Mouse (Mus musculus) macrophage (primary cell): ENCODE measurements around the gene Tmem208. TPM values are rescaled to one million over a fixed set of nuclear protein-coding genes. Genes with fewer than 3 reads are reported as not detected.
A peak's percentile ranks its signal among the peaks of the same experiment; 100 is the strongest.

ENCODE experiments used
- H3K27ac ChIP-seq: fragments of 350-480 bp; formaldehyde crosslinking; 2 replicates; pipeline ENCODE4 v1.9.0; 2021
- H3K36me3 ChIP-seq: fragments of 350-480 bp; formaldehyde crosslinking; 2 replicates; pipeline ENCODE4 v1.9.0; 2021; ENCODE audit errors: inconsistent target
- H3K4me3 ChIP-seq: fragments of 350-480 bp; formaldehyde crosslinking; 2 replicates; pipeline ENCODE4 v1.9.0; 2021; ENCODE audit errors: inconsistent target
- H3K79me2 ChIP-seq: fragments of 350-480 bp; formaldehyde crosslinking; 2 replicates; pipeline ENCODE4 v1.9.0; 2021; ENCODE audit errors: inconsistent target
- WGBS: methylation state at CpG from one replicate; pipeline ENCODE4 v1.1.7; 2026; ENCODE audit warnings: inconsistent platforms; ENCODE audit not compliant: missing documents; 5-methylcytosine and 5-hydroxymethylcytosine counted together
- polyA plus RNA-seq: library from polyadenylated mRNA; stranded (reverse); fragments of 250-400 nt; gene quantifications from 3 replicates; pipeline ENCODE4 v1.2.4, GENCODE M21; 2018; ENCODE audit warnings: inconsistent platforms

Tmem208 gene
- polyA plus RNA-seq, 1 experiment from 2014 or later = 19.5 TPM

- H3K4me3 ChIP-seq = no peak overlapping the region
- 92% methylated on average over 6 of the region's 7 CpGs for WGBS
These were observed 33.7 kb upstream of the Tmem208 start for GRCm38 (mm10) chr8:105292471-105292870.

GRCm38 (mm10) chr8:105293405-105293804 lies 32.7 kb upstream of the Tmem208 start:
- Histone ChIP-seq H3K79me2 (peaks cover 8% of the 10 kb centered on the region), H3K36me3 (no peaks in the 10 kb centered on the region), H3K4me3 (no peak overlapping the region), H3K27ac (no peak overlapping the region)
- 96% methylated on average over 15 of the region's 19 CpGs for WGBS

More at GRCm38 (mm10) chr8:105292471-105292870, 33.7 kb upstream of the Tmem208 start:
- no peak overlapping the region for H3K27ac ChIP-seq
- no peaks in the 10 kb centered on the region for H3K36me3 ChIP-seq
- H3K79me2 ChIP-seq = no peaks in the 10 kb centered on the region

GRCm38 (mm10) chr8:105294776-105295175 lies 31.4 kb upstream of the Tmem208 start:
- Histone ChIP-seq H3K36me3 (peaks cover 1% of the 10 kb centered on the region; the same call in 1 of the 2 replicates), H3K4me3 (no peak overlapping the region), H3K79me2 (peaks cover 22% of the 10 kb centered on the region), H3K27ac (no peak overlapping the region)
- 91% methylated on average over 9 of the region's 9 CpGs for WGBS

DNA sequence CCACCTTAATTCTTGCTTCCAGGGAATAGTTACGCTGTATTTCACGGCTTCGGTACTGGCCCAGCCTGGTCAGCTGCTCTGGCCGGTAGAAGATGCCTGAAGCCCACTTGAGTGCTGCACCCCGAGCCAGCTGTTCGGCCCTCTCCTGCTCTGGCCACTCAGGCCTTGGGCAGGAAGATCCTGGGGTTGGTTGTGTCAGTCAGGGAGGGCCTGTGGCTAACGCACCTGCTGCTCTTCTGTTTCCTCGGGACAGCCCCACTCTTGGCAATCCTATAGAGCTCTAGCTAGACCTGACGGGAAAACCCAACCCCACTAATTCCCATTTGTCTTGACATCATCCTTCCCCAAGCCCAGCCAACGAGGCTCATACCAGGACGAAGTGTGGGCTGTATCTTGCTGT lies 30.9 kb upstream of the Tmem208 start:
- Histone ChIP-seq H3K36me3 (peaks cover 6% of the 10 kb centered on the region; the same call in 1 of the 2 replicates), H3K79me2 (peaks cover 26% of the 10 kb centered on the region), H3K27ac (no peak overlapping the region), H3K4me3 (no peak overlapping the region)
- 69% methylated on average over 9 of the region's 11 CpGs for WGBS

- H3K36me3 ChIP-seq = peaks cover 13% of the 10 kb centered on the region; the same call in 1 of the 2 replicates
- 14% methylated on average over 11 of the region's 11 CpGs for WGBS
- peak within 1 kb of the TSS; percentile 46; the same call in 1 of the 2 replicates for H3K27ac ChIP-seq
- peak within 1 kb of the TSS; percentile 92; the same call in 1 of the 2 replicates for H3K4me3 ChIP-seq
- peaks cover 33% of the 10 kb centered on the region for H3K79me2 ChIP-seq
These were observed 30.1 kb upstream of the Tmem208 start, which contains the start of gene Exoc3l for GRCm38 (mm10) chr8:105295895-105296573. Exoc3l (minus strand) TSS chr8:105296101.

GRCm38 (mm10) chr8:105297511-105298192 lies 28.5 kb upstream of the Tmem208 start, which contains the start of gene E2f4:
E2f4 (plus strand) TSS chr8:105297663.
- Histone ChIP-seq H3K27ac (peak within 1 kb of the TSS; percentile 46), H3K36me3 (peaks cover 26% of the 10 kb centered on the region; the same call in 1 of the 2 replicates), H3K4me3 (peak within 1 kb of the TSS; percentile 92), H3K79me2 (peaks cover 38% of the 10 kb centered on the region)
- under 1% methylated on average over 57 of the region's 58 CpGs for WGBS

- Histone ChIP-seq H3K27ac (peak overlapping the region; percentile 37), H3K36me3 (peaks cover 26% of the 10 kb centered on the region; the same call in 1 of the 2 replicates), H3K79me2 (peaks cover 38% of the 10 kb centered on the region), H3K4me3 (peak overlapping the region; percentile 92)
- 62% methylated on average over 18 of the region's 18 CpGs for WGBS
These were observed 27.6 kb upstream of the Tmem208 start for GRCm38 (mm10) chr8:105298351-105299252.

DNA sequence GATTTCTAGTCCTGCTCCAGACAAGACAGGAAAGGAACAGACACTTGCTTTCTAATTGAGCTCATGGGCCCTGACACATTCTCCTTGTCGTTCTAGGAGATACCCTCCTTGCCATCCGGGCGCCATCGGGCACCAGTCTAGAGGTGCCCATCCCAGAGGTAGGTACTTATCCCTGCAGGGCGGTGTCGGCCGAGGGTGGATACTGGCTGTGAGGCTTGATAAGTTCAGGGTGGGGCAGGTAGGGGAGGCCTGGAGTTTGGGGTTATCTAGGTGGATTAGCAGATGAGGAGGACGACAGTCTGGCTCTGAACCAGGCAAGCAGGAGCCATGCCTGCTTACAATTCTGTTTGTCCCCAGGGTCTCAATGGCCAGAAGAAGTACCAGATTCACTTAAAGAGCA lies 26.2 kb upstream of the Tmem208 start:
- H3K79me2 ChIP-seq = peaks cover 38% of the 10 kb centered on the region
- no peak overlapping the region for H3K4me3 ChIP-seq
- no peak overlapping the region for H3K27ac ChIP-seq
- H3K36me3 ChIP-seq = peaks cover 26% of the 10 kb centered on the region; the same call in 1 of the 2 replicates
- 99% methylated on average over 8 of the region's 8 CpGs for WGBS

DNA sequence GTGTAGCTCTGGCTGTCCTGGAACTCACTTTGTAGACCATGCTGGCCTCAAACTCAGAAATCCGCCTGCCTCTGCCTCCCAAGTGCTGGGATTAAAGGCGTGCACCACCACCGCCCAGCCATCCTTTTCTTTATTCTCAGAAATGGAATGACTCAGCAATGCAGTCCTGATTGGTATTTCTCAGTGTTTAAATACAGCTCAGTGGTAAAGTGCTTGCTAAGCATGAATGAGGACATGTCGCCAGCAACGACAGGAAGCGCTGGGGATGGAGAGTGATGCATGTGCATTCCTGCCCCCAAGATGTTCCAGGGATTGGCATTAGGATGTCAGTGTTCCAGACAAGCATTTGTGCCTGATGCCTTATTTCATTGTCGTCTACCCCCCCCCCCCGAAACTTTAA lies 22.8 kb upstream of the Tmem208 start:
- peaks cover 31% of the 10 kb centered on the region for H3K79me2 ChIP-seq
- peak overlapping the region; percentile 45; the same call in 1 of the 2 replicates for H3K27ac ChIP-seq
- peaks cover 38% of the 10 kb centered on the region; the same call in 1 of the 2 replicates for H3K36me3 ChIP-seq
- no peak overlapping the region for H3K4me3 ChIP-seq
- WGBS = 75% methylated on average over 8 of the region's 8 CpGs

DNA sequence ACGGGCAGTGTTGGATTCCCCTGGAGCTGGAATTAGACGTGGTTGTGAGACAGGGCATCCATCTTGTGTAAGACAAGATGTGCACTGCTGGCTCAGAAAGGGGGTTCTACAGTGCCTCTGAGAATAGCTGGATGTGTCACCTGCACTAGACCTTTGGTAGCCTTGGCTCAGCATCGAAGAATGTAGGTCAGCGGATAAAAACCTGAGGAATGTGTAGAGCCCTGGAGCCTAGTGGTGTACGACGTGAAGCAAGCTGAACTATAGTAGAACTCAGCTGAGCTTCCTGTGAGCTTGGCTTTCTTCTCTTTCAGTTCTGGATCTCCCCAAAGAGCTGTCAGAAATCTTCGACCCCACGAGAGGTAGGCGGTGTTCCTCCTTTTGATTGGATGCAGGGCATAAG lies 22.3 kb upstream of the Tmem208 start:
- Histone ChIP-seq H3K36me3 (peaks cover 43% of the 10 kb centered on the region; the same call in 1 of the 2 replicates), H3K79me2 (peaks cover 26% of the 10 kb centered on the region), H3K4me3 (no peak overlapping the region), H3K27ac (0 out of 2 replicates have a peak overlapping the region, but pooled peaks have one; percentile 12)
- 88% methylated on average over 7 of the region's 9 CpGs for WGBS

DNA sequence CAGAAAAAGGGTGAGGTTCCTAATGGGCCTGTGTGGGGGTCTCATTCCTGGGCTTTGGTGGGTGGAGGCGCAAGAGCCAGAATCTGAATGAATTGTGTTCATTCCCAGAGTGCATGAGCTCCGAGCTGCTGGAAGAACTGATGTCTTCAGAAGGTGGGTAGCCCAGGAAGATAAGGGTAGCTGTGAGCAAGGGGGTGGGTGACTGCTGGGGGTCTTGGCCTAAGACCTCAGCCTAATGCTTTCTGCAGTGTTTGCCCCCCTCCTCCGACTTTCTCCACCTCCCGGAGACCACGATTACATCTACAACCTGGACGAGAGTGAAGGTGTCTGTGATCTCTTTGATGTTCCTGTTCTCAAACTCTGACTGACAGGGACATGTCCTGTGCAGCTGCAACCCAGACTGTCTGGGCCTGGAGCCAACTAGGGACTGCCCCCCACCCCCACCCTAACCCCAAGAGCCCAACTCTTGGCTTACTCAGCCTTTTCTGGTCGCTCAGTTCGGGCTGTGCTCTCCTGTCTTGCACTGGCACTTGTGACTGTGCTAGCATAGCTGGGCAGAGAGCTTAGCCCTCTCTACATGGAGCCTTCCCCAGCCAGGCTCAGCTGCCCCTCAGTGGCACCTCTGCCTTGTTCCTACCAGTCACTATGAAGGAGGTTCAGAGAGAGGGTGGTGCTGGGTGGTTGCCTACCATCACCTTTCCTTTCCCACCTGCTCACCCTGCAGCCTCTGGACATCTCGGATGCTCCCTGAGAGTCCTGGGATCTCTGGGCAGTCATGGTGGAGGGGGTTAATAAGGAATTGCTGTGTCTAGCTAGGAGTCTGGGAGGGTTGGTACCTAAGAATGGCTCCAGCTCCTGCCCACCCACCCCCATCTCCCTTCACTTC lies 21.6 kb upstream of the Tmem208 start:
- Histone ChIP-seq H3K36me3 (peaks cover 50% of the 10 kb centered on the region; the same call in 1 of the 2 replicates), H3K79me2 (peaks cover 19% of the 10 kb centered on the region), H3K4me3 (no peak overlapping the region), H3K27ac (peak overlapping the region; percentile 27; the same call in 1 of the 2 replicates)
- WGBS = 71% methylated on average over 9 of the region's 9 CpGs

GRCm38 (mm10) chr8:105305211-105306145 lies 20.7 kb upstream of the Tmem208 start, which contains the start of gene Elmo3:
Elmo3 (plus strand) TSS chr8:105305601.
- peaks cover 48% of the 10 kb centered on the region; the same call in 1 of the 2 replicates for H3K36me3 ChIP-seq
- no peak within 1 kb of the TSS for H3K4me3 ChIP-seq
- peaks cover 10% of the 10 kb centered on the region; the same call in 1 of the 2 replicates for H3K79me2 ChIP-seq
- WGBS = 23% methylated on average over 29 of the region's 30 CpGs
- peak within 1 kb of the TSS; percentile 27; the same call in 1 of the 2 replicates for H3K27ac ChIP-seq
